Mouse (Mus musculus) lung, embryonic 15.5 days (tissue): ENCODE measurements around the gene A3galt2. TPM values are rescaled to one million over a fixed set of nuclear protein-coding genes. Genes with fewer than 3 reads are reported as not detected.

Experiments
- ATAC-seq: fragments of 200-750 bp; cut with Nextera tagmentation; 2 replicates; pipeline ENCODE4 v1.8.0; 2017; ENCODE audit warnings: moderate number of reproducible peaks, borderline replicate concordance; ENCODE audit not compliant: low FRiP score, low TSS enrichment; ENCODE audit errors: extremely low read depth
- H3K27ac ChIP-seq: fragments of 300-500 bp; sonication (generic); 2 replicates; pipeline ENCODE4 v1.5.1; 2015; ENCODE audit warnings: moderate library complexity, mild to moderate bottlenecking, inconsistent platforms
- H3K27me3 ChIP-seq: fragments of 300-500 bp; sonication (generic); 2 replicates; pipeline ENCODE4 v1.6.1; 2015; ENCODE audit warnings: inconsistent platforms
- H3K36me3 ChIP-seq: fragments of 300-500 bp; sonication (generic); 2 replicates; pipeline ENCODE4 v1.6.1; 2015; ENCODE audit warnings: inconsistent platforms
- H3K4me1 ChIP-seq: fragments of 300-500 bp; sonication (generic); 2 replicates; pipeline ENCODE4 v1.6.1; 2015; ENCODE audit warnings: inconsistent platforms
- H3K4me2 ChIP-seq: fragments of 300-500 bp; sonication (generic); 2 replicates; pipeline ENCODE4 v1.6.1; 2015; ENCODE audit warnings: inconsistent platforms, mild to moderate bottlenecking, moderate library complexity
- H3K4me3 ChIP-seq: fragments of 300-500 bp; sonication (generic); 2 replicates; pipeline ENCODE4 v1.5.1; 2015; ENCODE audit warnings: mild to moderate bottlenecking, inconsistent platforms
- H3K9ac ChIP-seq: fragments of 300-500 bp; sonication (generic); 2 replicates; pipeline ENCODE4 v1.6.1; 2015; ENCODE audit warnings: inconsistent platforms
- H3K9me3 ChIP-seq: fragments of 300-500 bp; sonication (generic); 2 replicates; pipeline ENCODE4 v1.6.1; 2016; ENCODE audit warnings: inconsistent platforms
- WGBS: fragments of 180-500 bp; shearing (Covaris S2); methylation state at CpG from one replicate; pipeline ENCODE4 v1.1.7; 2015; 5-methylcytosine and 5-hydroxymethylcytosine counted together
- polyA plus RNA-seq: library from polyadenylated mRNA; unstranded; fragments of >200 nt; fragmentation: Nextera tagmentation; extraction: Ambion mirVana; gene quantifications from 2 replicates; pipeline ENCODE4 v1.2.1, GENCODE M21; 2015

A3galt2 gene
- polyA plus RNA-seq, 1 experiment from 2014 or later = 0.20 TPM

GRCm38 (mm10) chr4:128716279-128716678 lies 38.9 kb upstream of the A3galt2 start:
- no peak for ATAC-seq
- H3K9me3 ChIP-seq = no peaks in the 10 kb centered on the region
- H3K27ac ChIP-seq = peak overlapping the region; percentile 88
- no peaks in the 10 kb centered on the region for H3K27me3 ChIP-seq
- peak overlapping the region; percentile 39 for H3K4me2 ChIP-seq
- no peak overlapping the region for H3K4me3 ChIP-seq
- WGBS = 27% methylated on average over 4 of the region's 4 CpGs
- H3K4me1 ChIP-seq = peaks cover 59% of the 10 kb centered on the region
- H3K9ac ChIP-seq = no peak overlapping the region
- no peaks in the 10 kb centered on the region for H3K36me3 ChIP-seq

GRCm38 (mm10) chr4:128716731-128717130 lies 38.4 kb upstream of the A3galt2 start:
- Histone ChIP-seq H3K4me1 (peaks cover 59% of the 10 kb centered on the region), H3K9ac (no peak overlapping the region), H3K36me3 (no peaks in the 10 kb centered on the region), H3K27me3 (no peaks in the 10 kb centered on the region), H3K4me2 (no peak overlapping the region), H3K27ac (peak overlapping the region; percentile 88), H3K4me3 (no peak overlapping the region), H3K9me3 (no peaks in the 10 kb centered on the region)
- ATAC-seq = no peak
- WGBS = 48% methylated on average over 9 of the region's 9 CpGs

GRCm38 (mm10) chr4:128720110-128720509 lies 35.1 kb upstream of the A3galt2 start:
- Histone ChIP-seq H3K4me1 (peaks cover 48% of the 10 kb centered on the region), H3K36me3 (no peaks in the 10 kb centered on the region), H3K27me3 (no peaks in the 10 kb centered on the region), H3K9me3 (no peaks in the 10 kb centered on the region), H3K4me3 (no peak overlapping the region), H3K9ac (no peak overlapping the region), H3K27ac (peak overlapping the region; percentile 80), H3K4me2 (no peak overlapping the region)
- 3% methylated on average over 5 of the region's 5 CpGs for WGBS
- ATAC-seq = peak; percentile 80

GRCm38 (mm10) chr4:128721061-128721648 lies 34.0 kb upstream of the A3galt2 start:
- Histone ChIP-seq H3K4me3 (no peak overlapping the region), H3K4me2 (no peak overlapping the region), H3K9me3 (no peaks in the 10 kb centered on the region), H3K36me3 (no peaks in the 10 kb centered on the region), H3K27ac (no peak overlapping the region), H3K4me1 (peaks cover 38% of the 10 kb centered on the region), H3K9ac (no peak overlapping the region), H3K27me3 (no peaks in the 10 kb centered on the region)
- no peak for ATAC-seq
- 73% methylated on average over 9 of the region's 9 CpGs for WGBS

- Histone ChIP-seq H3K27me3 (no peaks in the 10 kb centered on the region), H3K9me3 (no peaks in the 10 kb centered on the region), H3K9ac (no peak overlapping the region), H3K27ac (no peak overlapping the region), H3K4me2 (no peak overlapping the region), H3K36me3 (no peaks in the 10 kb centered on the region), H3K4me3 (no peak overlapping the region), H3K4me1 (peaks cover 32% of the 10 kb centered on the region)
- no peak for ATAC-seq
- WGBS = 74% methylated on average over 4 of the region's 4 CpGs
Observed at GRCm38 (mm10) chr4:128721761-128722160, 33.4 kb upstream of the A3galt2 start.

GRCm38 (mm10) chr4:128722932-128723331 lies 32.2 kb upstream of the A3galt2 start:
- no peaks in the 10 kb centered on the region for H3K27me3 ChIP-seq
- WGBS = 97% methylated on average over 6 of the region's 8 CpGs
- H3K9ac ChIP-seq = no peak overlapping the region
- no peak overlapping the region for H3K27ac ChIP-seq
- H3K36me3 ChIP-seq = no peaks in the 10 kb centered on the region
- H3K4me3 ChIP-seq = no peak overlapping the region
- no peaks in the 10 kb centered on the region for H3K9me3 ChIP-seq
- no peak for ATAC-seq
- H3K4me2 ChIP-seq = no peak overlapping the region
- peaks cover 35% of the 10 kb centered on the region for H3K4me1 ChIP-seq

GRCm38 (mm10) chr4:128723431-128723830 lies 31.7 kb upstream of the A3galt2 start:
- H3K9ac ChIP-seq = no peak overlapping the region
- ATAC-seq = no peak
- no peaks in the 10 kb centered on the region for H3K27me3 ChIP-seq
- peaks cover 35% of the 10 kb centered on the region for H3K4me1 ChIP-seq
- 81% methylated on average over 13 of the region's 13 CpGs for WGBS
- H3K36me3 ChIP-seq = no peaks in the 10 kb centered on the region
- no peak overlapping the region for H3K4me3 ChIP-seq
- no peaks in the 10 kb centered on the region for H3K9me3 ChIP-seq
- no peak overlapping the region for H3K4me2 ChIP-seq
- no peak overlapping the region for H3K27ac ChIP-seq

GRCm38 (mm10) chr4:128724059-128724458 lies 31.1 kb upstream of the A3galt2 start:
- 57% methylated on average over 7 of the region's 7 CpGs for WGBS
- Histone ChIP-seq H3K4me1 (peaks cover 37% of the 10 kb centered on the region), H3K27me3 (no peaks in the 10 kb centered on the region), H3K9ac (no peak overlapping the region), H3K4me3 (no peak overlapping the region), H3K9me3 (no peaks in the 10 kb centered on the region), H3K27ac (no peak overlapping the region), H3K4me2 (no peak overlapping the region), H3K36me3 (no peaks in the 10 kb centered on the region)
- ATAC-seq = no peak

- peaks cover 35% of the 10 kb centered on the region for H3K4me1 ChIP-seq
- 3% methylated on average over 64 of the region's 68 CpGs for WGBS
- peak; percentile 93 for ATAC-seq
Observed at GRCm38 (mm10) chr4:128727019-128727720, 28.0 kb upstream of the A3galt2 start.

GRCm38 (mm10) chr4:128727721-128728430 lies 27.3 kb upstream of the A3galt2 start:
- Histone ChIP-seq H3K9ac (peak overlapping the region; percentile 86), H3K4me3 (peak overlapping the region; percentile 71), H3K4me2 (peak overlapping the region; percentile 83), H3K4me1 (peaks cover 42% of the 10 kb centered on the region), H3K9me3 (no peaks in the 10 kb centered on the region), H3K27me3 (no peaks in the 10 kb centered on the region), H3K36me3 (peaks cover 8% of the 10 kb centered on the region; the same call in 1 of the 2 replicates), H3K27ac (peak overlapping the region; percentile 91)
- peak; percentile 71 for ATAC-seq
- WGBS = 1% methylated on average over 65 of the region's 65 CpGs

More at GRCm38 (mm10) chr4:128727019-128727720, 28.0 kb upstream of the A3galt2 start:
- Histone ChIP-seq H3K27me3 (no peaks in the 10 kb centered on the region), H3K36me3 (peaks cover 8% of the 10 kb centered on the region; the same call in 1 of the 2 replicates), H3K27ac (peak overlapping the region; percentile 91), H3K9me3 (no peaks in the 10 kb centered on the region), H3K4me3 (peak overlapping the region; percentile 71), H3K4me2 (peak overlapping the region; percentile 83), H3K9ac (peak overlapping the region; percentile 86)

GRCm38 (mm10) chr4:128728431-128728851 lies 26.7 kb upstream of the A3galt2 start:
- peak overlapping the region; percentile 91 for H3K27ac ChIP-seq
- no peak for ATAC-seq
- peak overlapping the region; percentile 71 for H3K4me3 ChIP-seq
- H3K9me3 ChIP-seq = no peaks in the 10 kb centered on the region
- H3K36me3 ChIP-seq = peaks cover 8% of the 10 kb centered on the region; the same call in 1 of the 2 replicates
- H3K9ac ChIP-seq = peak overlapping the region; percentile 86
- peak overlapping the region; percentile 83 for H3K4me2 ChIP-seq
- peaks cover 48% of the 10 kb centered on the region for H3K4me1 ChIP-seq
- H3K27me3 ChIP-seq = no peaks in the 10 kb centered on the region
- under 1% methylated on average over 5 of the region's 5 CpGs for WGBS
